7 mouse cellular contexts compared by ENCODE assay signal in genomic region chr11:63131001-63131692, GRCm38 (mm10). TPM values are rescaled to one million over a fixed set of nuclear protein-coding genes. Genes with fewer than 3 reads are reported as not detected.
DNase-seq lines count a peak whose midpoint lies in the region; ATAC-seq and TF ChIP-seq lines count a peak whose summit lies in the region.

No protein-coding gene starts in this region.

- H3K4me2 ChIP-seq in heart, embryonic 12.5 days, result peak overlapping the region; percentile 90
- peak overlapping the region; percentile 59 for H3K4me2 ChIP-seq in stomach, postnatal 0 days (replicated peaks; ENCODE audit: low read depth)

- peaks cover 86% of the 10 kb centered on the region for H3K27me3 ChIP-seq in embryonic facial prominence, embryonic 10.5 days (replicated peaks; ENCODE audit: low read depth, poor library complexity, severe bottlenecking)
- no peaks in the 10 kb centered on the region for H3K27me3 ChIP-seq in heart, embryonic 12.5 days (replicated peaks)
- no peaks in the 10 kb centered on the region for H3K27me3 ChIP-seq in stomach, postnatal 0 days (ENCODE audit: control insufficient read depth, insufficient read depth, low read length)

- no peaks in the 10 kb centered on the region for H3K9me3 ChIP-seq in embryonic facial prominence, embryonic 10.5 days
- no peaks in the 10 kb centered on the region for H3K9me3 ChIP-seq in heart, embryonic 12.5 days (replicated peaks)
- no peaks in the 10 kb centered on the region for H3K9me3 ChIP-seq in stomach, postnatal 0 days (ENCODE audit: control insufficient read depth, low read length)

- H3K4me3 ChIP-seq in embryonic facial prominence, embryonic 10.5 days, result peak overlapping the region; percentile 72
- peak overlapping the region; percentile 66 for H3K4me3 ChIP-seq in heart, embryonic 12.5 days
- H3K4me3 ChIP-seq in stomach, postnatal 0 days (ENCODE audit: low read depth, low read length), result peak overlapping the region; percentile 63

- ATAC-seq in heart, embryonic 12.5 days (ENCODE audit: insufficient number of reproducible peaks, low FRiP score), result 0 out of 2 replicates have a peak, but pooled peaks have one; percentile 37
- peak; percentile 51; the same call in 1 of the 2 replicates for ATAC-seq in stomach, postnatal 0 days (ENCODE audit: low FRiP score, low TSS enrichment)

- TF ChIP-seq CTCF in stomach, postnatal 0 days (IDR thresholded peaks at IDR 0.05; ENCODE audit: low read depth), result peak; percentile 34; the same call in 1 of the 2 replicates

- DNase-seq in adrenal gland, adult (ENCODE audit: inconsistent age in 2 of 2, low spot score in 1 of 2), result peak; percentile 83 to 92
- DNase-seq in embryonic facial prominence, embryonic 10.5 days (ENCODE audit: low spot score), result peak; percentile 44
- DNase-seq in kidney, postnatal 10 days, result peak; percentile 80
- DNase-seq in lung, postnatal 36 days, result peak; percentile 87
- peak; percentile 61 for DNase-seq in stomach, postnatal 0 days (ENCODE audit: low spot score)
- DNase-seq in frontal cortex, postnatal 14 days (ENCODE audit: low spot score in 2 of 2), result no peak

- 4% methylated on average over 33 of the region's 33 CpGs for WGBS in embryonic facial prominence, embryonic 10.5 days
- WGBS in heart, embryonic 12.5 days, result 5% methylated on average over 33 of the region's 33 CpGs
- WGBS in stomach, postnatal 0 days, result 3% methylated on average over 33 of the region's 33 CpGs

- H3K9ac ChIP-seq in heart, embryonic 12.5 days, result peak overlapping the region; percentile 82
- peak overlapping the region; percentile 84 for H3K9ac ChIP-seq in stomach, postnatal 0 days (ENCODE audit: low read length)

- no peaks in the 10 kb centered on the region for H3K36me3 ChIP-seq in embryonic facial prominence, embryonic 10.5 days (replicated peaks)
- 0 out of 2 replicates have a peak, but pooled peaks cover 9% of the 10 kb centered on the region for H3K36me3 ChIP-seq in heart, embryonic 12.5 days
- no peaks in the 10 kb centered on the region; the same call in 1 of the 2 replicates for H3K36me3 ChIP-seq in stomach, postnatal 0 days (ENCODE audit: control insufficient read depth, insufficient read depth, low read length)

- H3K27ac ChIP-seq in embryonic facial prominence, embryonic 10.5 days (replicated peaks), result peak overlapping the region; percentile 48; the same call in 1 of the 2 replicates
- H3K27ac ChIP-seq in heart, embryonic 12.5 days (ENCODE audit: poor library complexity, severe bottlenecking), result 0 out of 2 replicates have a peak overlapping the region, but pooled peaks have one; percentile 72
- H3K27ac ChIP-seq in stomach, postnatal 0 days (replicated peaks), result peak overlapping the region; percentile 95

- H3K4me1 ChIP-seq in embryonic facial prominence, embryonic 10.5 days, result peaks cover 58% of the 10 kb centered on the region
- peaks cover 46% of the 10 kb centered on the region for H3K4me1 ChIP-seq in heart, embryonic 12.5 days (replicated peaks)
- H3K4me1 ChIP-seq in stomach, postnatal 0 days (replicated peaks; ENCODE audit: control insufficient read depth, insufficient read depth), result peaks cover 10% of the 10 kb centered on the region

- TF ChIP-seq EP300 in stomach, postnatal 0 days (optimal IDR thresholded peaks at IDR 0.05), result no peak

RNA-seq across cellular contexts. Expression of gene Pmp22, which starts 2.4 kb away (rescaled TPM):
- polyA plus RNA-seq in embryonic facial prominence, embryonic 10.5 days (2016; fragmentation: Nextera tagmentation; extraction: Ambion mirVana), result 30.0 and 33.5 TPM in 2 replicates
- polyA plus RNA-seq in heart, embryonic 12.5 days (2016; fragmentation: Nextera tagmentation; extraction: Ambion mirVana), result 67.8 and 72.8 TPM in 2 replicates
- polyA plus RNA-seq in stomach, postnatal 0 days (2015; fragmentation: Nextera tagmentation; extraction: Ambion mirVana), result 96.7 and 102 TPM in 2 replicates

Comparison
In these comparisons a context has a peak if more than half of its experiments do, and no peak if none do; other contexts are left out.
1. DNase-seq: peak in adrenal gland, adult (2 of 2), embryonic facial prominence, embryonic 10.5 days (single experiment), kidney, postnatal 10 days (single experiment), lung, postnatal 36 days (single experiment) and stomach, postnatal 0 days (single experiment); none in frontal cortex, postnatal 14 days (0 of 2).
2. Peak in every context shown above with its lines, with median percentiles within 50 percentile points of each other: H3K27ac ChIP-seq and H3K4me3 ChIP-seq.